Mouse (Mus musculus): ENCODE results near the gene Phactr4. TPM values are rescaled to one million over a fixed set of nuclear protein-coding genes. Genes with fewer than 3 reads are reported as not detected.
A peak's percentile ranks its signal among the peaks of the same experiment; 100 is the strongest.
"Not testable (repeated sequence)": the region's sequence is repeated elsewhere in the genome, so short reads cannot be mapped to it uniquely, and the experiment has no call there.

Gene Phactr4
- polyA plus RNA-seq, 1 experiment from 2014 or later, result 8.1 TPM

DNA sequence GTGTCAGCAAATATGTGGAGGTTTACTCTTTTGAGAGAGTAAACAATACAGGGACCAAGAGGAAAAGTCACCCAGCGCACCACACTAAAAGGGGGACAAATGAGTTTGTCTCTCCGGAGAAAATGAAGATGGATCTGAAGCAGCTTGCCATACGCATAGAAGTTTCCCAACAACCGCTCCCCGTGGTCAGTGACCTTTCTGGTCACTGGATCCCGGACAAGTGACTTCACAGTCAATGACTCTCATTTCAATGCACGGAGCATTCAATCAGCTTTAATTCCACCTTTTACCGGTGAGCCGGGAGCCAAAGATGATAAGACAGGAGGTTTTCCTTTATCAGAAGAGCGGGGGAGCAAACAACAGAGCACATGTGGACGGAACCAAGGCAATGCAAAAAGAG lies 15.6 kb upstream of the Phactr4 start:
- no peaks in the 10 kb centered on the region for H3K27me3 ChIP-seq
- H3K9me3 ChIP-seq, result no peaks in the 10 kb centered on the region
- no peak overlapping the region for H3K9ac ChIP-seq
- no peak overlapping the region for H3K4me2 ChIP-seq
- 12% methylated on average over 11 of the region's 11 CpGs for WGBS
- H3K4me1 ChIP-seq (replicated peaks), result no peaks in the 10 kb centered on the region
- ATAC-seq (ENCODE audit: low FRiP score, low read depth), result no peak
- no peaks in the 10 kb centered on the region for H3K36me3 ChIP-seq
- H3K27ac ChIP-seq (replicated peaks), result no peak overlapping the region
- H3K4me3 ChIP-seq, result no peak overlapping the region

DNA sequence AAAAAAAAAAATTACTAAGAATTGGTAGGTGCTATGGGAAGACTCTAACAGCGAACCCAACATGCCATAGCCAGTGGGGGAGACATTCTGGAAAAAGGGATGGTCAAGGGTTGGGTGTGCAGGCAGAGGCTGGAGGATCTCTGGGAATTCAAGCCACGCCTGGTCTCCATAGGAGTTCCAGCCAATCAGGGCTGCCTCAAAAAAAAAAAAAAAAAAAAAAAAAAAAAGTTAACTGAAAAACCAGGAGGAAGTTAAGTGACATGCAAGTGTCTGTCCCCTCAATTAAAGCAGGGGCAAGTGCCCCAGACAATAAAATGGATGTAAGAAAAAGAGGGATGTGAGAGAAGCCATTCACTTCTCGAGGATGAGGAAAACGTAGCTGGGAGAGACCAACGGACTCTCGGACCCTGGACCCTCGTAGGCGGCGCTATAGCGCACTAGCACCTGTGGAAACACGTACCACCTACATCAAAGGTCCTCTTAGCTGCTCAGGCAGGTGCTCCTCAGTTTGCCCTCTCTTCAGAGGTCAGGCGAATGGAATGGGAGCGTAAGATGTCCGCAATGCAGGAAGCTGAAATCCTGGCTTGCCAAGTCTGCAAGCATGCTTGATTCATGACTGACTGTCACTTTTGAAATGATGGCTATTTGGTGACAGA lies 10.6 kb upstream of the Phactr4 start:
- no peaks in the 10 kb centered on the region for H3K9me3 ChIP-seq
- 18% methylated on average over 14 of the region's 14 CpGs for WGBS
- H3K4me2 ChIP-seq, result peak overlapping the region; percentile 28; the same call in 1 of the 2 replicates

DNA sequence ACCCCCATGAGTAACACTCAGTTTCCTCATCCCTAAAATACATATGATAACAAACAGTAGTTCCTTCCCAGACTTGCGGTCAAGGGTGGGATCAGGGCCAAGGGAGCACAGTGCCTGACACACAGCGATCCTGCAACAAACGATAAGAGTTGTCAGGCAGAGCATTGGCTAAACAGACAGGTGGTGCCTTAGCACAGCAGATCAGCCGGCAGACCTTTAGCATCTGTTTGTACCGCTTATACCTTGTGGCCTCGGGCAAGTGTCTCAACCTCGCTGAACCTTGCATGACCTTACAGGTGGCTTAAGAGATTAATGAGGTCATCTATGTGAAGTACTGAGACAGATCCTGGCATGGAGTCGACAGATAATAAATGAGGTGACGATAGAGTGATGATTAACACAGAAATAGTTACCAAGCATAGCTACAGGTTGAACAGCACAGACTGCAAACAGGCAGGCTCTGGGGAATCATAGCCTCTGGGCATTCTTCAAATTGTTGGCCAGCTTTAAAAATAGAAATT lies 5.8 kb upstream of the Phactr4 start:
- WGBS, result 67% methylated on average over 9 of the region's 9 CpGs
- no peaks in the 10 kb centered on the region for H3K27me3 ChIP-seq
- no peak overlapping the region for H3K4me2 ChIP-seq
- ATAC-seq (ENCODE audit: low FRiP score, low read depth), result no peak
- H3K9ac ChIP-seq, result no peak overlapping the region
- no peaks in the 10 kb centered on the region for H3K4me1 ChIP-seq (replicated peaks)
- no peak overlapping the region for H3K27ac ChIP-seq (replicated peaks)
- no peaks in the 10 kb centered on the region for H3K9me3 ChIP-seq
- no peaks in the 10 kb centered on the region for H3K36me3 ChIP-seq
- H3K4me3 ChIP-seq, result no peak overlapping the region

More for the DNA sequence above, 10.6 kb upstream of the Phactr4 start:
- no peak overlapping the region for H3K9ac ChIP-seq
- no peaks in the 10 kb centered on the region for H3K4me1 ChIP-seq (replicated peaks)
- no peak overlapping the region for H3K27ac ChIP-seq (replicated peaks)
- H3K4me3 ChIP-seq, result no peak overlapping the region
- no peak for ATAC-seq (ENCODE audit: low FRiP score, low read depth)
- H3K27me3 ChIP-seq, result no peaks in the 10 kb centered on the region
- H3K36me3 ChIP-seq, result no peaks in the 10 kb centered on the region

DNA sequence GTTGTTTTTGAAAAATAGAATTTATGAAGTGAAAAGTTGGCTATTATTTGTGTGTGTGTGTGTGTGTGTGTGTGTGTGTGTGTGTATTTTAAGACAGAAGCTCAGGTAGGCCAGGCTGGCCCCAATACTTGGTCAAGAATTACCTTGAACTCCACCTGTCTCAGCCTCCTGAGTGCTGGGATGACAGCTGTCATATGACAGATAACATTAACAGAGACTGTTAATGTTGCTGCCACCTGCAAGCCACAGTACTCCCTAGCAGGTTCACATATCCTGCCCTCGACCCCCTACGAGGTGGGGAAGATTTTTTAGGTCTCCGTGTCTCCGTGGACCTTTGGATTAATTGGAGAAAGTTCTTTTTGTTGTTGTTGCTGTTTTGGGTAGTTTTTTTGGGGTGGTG lies 5.2 kb upstream of the Phactr4 start:
- WGBS, result 89% methylated on average over 4 of the region's 4 CpGs
- no peaks in the 10 kb centered on the region for H3K27me3 ChIP-seq
- H3K4me3 ChIP-seq, result no peak overlapping the region
- no peak for ATAC-seq (ENCODE audit: low FRiP score, low read depth)
- H3K27ac ChIP-seq (replicated peaks), result no peak overlapping the region
- H3K4me1 ChIP-seq (replicated peaks), result no peaks in the 10 kb centered on the region
- H3K4me2 ChIP-seq, result no peak overlapping the region
- no peak overlapping the region for H3K9ac ChIP-seq
- no peaks in the 10 kb centered on the region for H3K36me3 ChIP-seq
- H3K9me3 ChIP-seq, result no peaks in the 10 kb centered on the region

DNA sequence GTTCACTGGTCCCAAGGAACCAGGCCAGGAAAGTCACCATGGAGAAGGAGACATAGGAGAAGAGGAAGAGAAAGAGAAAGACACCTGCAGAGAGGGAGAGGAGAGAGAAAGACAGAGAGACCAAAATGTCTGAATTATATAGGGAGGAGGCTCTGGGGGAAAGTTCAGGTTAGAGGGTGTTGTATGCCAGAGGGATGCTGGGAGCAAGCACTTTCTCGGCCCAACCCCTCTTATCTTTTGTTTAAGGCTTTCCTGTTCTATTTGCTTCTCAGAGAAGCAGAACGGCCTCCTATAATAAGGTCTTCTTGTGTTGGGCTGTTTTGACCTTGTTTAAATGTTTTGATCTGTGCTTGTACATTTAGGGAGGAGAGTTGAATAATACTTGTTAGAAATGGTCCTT lies 3.7 kb upstream of the Phactr4 start:
- H3K4me3 ChIP-seq, result no peak overlapping the region
- H3K4me1 ChIP-seq (replicated peaks), result peaks cover 2% of the 10 kb centered on the region
- H3K4me2 ChIP-seq, result no peak overlapping the region
- no peak overlapping the region for H3K27ac ChIP-seq (replicated peaks)
- H3K9ac ChIP-seq, result no peak overlapping the region
- no peaks in the 10 kb centered on the region for H3K27me3 ChIP-seq
- no peaks in the 10 kb centered on the region for H3K9me3 ChIP-seq
- ATAC-seq (ENCODE audit: low FRiP score, low read depth), result no peak
- WGBS, result 71% methylated on average over 2 of the region's 2 CpGs
- H3K36me3 ChIP-seq, result no peaks in the 10 kb centered on the region

DNA sequence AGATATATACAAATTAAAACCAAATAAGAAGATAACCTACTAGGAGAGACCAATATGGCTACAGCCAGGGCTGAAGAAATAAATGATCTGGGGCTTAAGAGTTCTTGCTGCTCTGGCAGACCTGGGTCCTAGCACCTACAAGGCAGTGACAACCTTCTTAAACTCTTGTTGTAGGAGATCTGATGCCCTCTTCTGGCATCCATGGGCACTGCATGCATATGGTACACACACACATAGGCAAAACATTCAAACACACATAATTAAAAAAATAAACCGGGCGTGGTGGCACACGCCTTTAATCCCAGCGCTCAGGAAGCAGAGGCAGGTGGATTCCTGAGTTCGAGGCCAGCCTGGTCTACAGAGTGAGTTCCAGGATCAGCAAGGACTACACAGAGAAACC lies 2.5 kb upstream of the Phactr4 start:
- Histone ChIP-seq H3K27ac (replicated peaks) (no peak overlapping the region), H3K4me1 (replicated peaks) (peaks cover 9% of the 10 kb centered on the region), H3K36me3 (no peaks in the 10 kb centered on the region), H3K9me3 (no peaks in the 10 kb centered on the region), H3K4me2 (no peak overlapping the region), H3K4me3 (no peak overlapping the region), H3K27me3 (no peaks in the 10 kb centered on the region), H3K9ac (no peak overlapping the region)
- 95% methylated on average over 5 of the region's 5 CpGs for WGBS
- no peak for ATAC-seq (ENCODE audit: low FRiP score, low read depth)

DNA sequence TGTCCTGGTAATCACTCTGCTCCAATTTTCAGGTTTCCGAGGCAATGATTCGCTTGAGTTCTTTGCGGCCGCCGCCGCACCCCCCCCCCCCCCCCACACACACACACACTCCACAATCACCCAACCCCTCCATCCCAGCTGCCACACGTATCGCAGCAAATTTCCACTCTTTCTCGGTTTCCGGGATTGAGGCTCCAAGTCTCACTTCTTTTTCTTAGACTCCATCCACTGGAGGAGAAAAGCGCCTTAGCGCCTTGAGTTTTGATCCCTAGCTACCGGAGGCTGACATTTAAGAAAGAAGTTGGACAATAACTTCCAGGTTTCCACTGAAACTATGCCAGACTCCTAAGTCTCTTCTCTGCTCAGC lies 750 bp downstream of the Phactr4 start:
- Histone ChIP-seq H3K36me3 (no peaks in the 10 kb centered on the region), H3K4me2 (peak overlapping the region; percentile 78), H3K9me3 (no peaks in the 10 kb centered on the region), H3K27me3 (no peaks in the 10 kb centered on the region), H3K9ac (peak overlapping the region; percentile 78), H3K27ac (replicated peaks) (peak overlapping the region; percentile 94), H3K4me1 (replicated peaks) (peaks cover 9% of the 10 kb centered on the region), H3K4me3 (peak overlapping the region; percentile 97)
- no peak for ATAC-seq (ENCODE audit: low FRiP score, low read depth)
- 0% methylated on average over 9 of the region's 13 CpGs for WGBS

DNA sequence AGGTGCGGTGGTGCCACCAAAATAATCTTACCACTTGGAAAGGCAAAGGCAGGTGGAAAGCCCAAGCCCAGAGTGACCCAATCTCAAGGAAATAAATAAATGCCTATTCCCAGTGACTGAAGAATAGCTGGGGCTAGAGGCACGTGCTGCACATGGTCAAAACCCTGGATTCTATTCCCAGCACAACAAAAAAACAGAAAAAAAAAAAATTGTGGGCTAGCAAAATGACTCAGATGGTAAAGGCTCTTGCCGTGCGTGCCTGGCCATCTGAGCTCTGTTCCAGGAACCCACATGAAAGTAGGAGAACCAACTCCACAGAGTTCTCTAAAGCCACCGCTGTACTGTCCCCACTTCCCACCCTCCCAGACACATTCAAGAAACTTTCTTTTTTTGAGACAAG lies 1.8 kb downstream of the Phactr4 start:
- H3K4me3 ChIP-seq, result no peak overlapping the region
- H3K4me2 ChIP-seq, result peak overlapping the region; percentile 78
- H3K36me3 ChIP-seq, result no peaks in the 10 kb centered on the region
- H3K27me3 ChIP-seq, result no peaks in the 10 kb centered on the region
- ATAC-seq (ENCODE audit: low FRiP score, low read depth), result no peak
- peaks cover 9% of the 10 kb centered on the region for H3K4me1 ChIP-seq (replicated peaks)
- H3K9ac ChIP-seq, result no peak overlapping the region
- H3K27ac ChIP-seq (replicated peaks), result no peak overlapping the region
- WGBS, result 69% methylated on average over 5 of the region's 5 CpGs
- H3K9me3 ChIP-seq, result no peaks in the 10 kb centered on the region

DNA sequence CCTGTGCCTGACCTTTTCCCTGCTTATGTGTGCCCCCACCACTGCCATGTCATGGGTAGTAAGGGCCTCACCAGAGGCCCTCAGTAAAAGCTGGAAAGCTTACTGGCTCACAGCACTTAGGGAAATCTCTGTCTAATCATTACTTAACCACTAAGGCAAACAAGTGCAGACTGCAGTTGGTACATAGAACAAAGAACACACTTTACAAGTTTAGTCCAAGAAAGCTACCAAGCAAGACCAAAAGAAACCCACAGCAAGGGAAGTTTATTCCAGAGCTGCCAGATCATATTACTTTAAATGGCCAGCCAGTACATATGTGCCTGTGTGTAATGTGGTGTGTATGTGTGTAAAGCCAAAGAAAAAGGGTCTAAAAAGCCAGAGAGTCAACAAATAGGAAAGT lies 6.3 kb downstream of the Phactr4 start:
- H3K9me3 ChIP-seq, result no peaks in the 10 kb centered on the region
- no peaks in the 10 kb centered on the region for H3K36me3 ChIP-seq
- no peaks in the 10 kb centered on the region for H3K27me3 ChIP-seq
- H3K4me2 ChIP-seq, result no peak overlapping the region
- H3K4me3 ChIP-seq, result no peak overlapping the region
- H3K4me1 ChIP-seq (replicated peaks), result peaks cover 7% of the 10 kb centered on the region
- H3K27ac ChIP-seq (replicated peaks), result no peak overlapping the region
- ATAC-seq (ENCODE audit: low FRiP score, low read depth), result no peak
- H3K9ac ChIP-seq, result no peak overlapping the region

DNA sequence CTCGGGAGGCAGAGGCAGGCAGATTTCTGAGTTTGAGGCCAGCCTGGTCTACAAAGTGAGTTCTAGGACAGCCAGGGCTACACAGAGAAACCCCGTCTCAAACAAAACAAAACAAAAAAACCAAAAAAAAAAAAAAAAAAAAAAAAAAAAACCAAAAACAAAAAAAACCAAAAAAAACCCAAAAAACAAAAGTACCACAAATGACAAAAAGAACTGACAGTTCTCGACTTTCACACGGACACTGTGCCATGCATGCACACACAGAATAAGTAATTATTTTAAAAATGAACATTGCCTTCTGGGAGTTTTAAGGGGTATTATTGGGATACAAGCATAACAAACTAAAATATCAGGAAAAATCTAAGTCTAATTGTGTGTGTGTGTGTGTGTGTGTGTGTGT lies 9.0 kb downstream of the Phactr4 start:
- not testable (repeated sequence) for H3K4me2 ChIP-seq; H3K27ac ChIP-seq (replicated peaks); H3K36me3 ChIP-seq; H3K4me1 ChIP-seq (replicated peaks); H3K9ac ChIP-seq; H3K27me3 ChIP-seq; H3K9me3 ChIP-seq; H3K4me3 ChIP-seq; ATAC-seq (ENCODE audit: low FRiP score, low read depth)
- 95% methylated on average over 4 of the region's 4 CpGs for WGBS

DNA sequence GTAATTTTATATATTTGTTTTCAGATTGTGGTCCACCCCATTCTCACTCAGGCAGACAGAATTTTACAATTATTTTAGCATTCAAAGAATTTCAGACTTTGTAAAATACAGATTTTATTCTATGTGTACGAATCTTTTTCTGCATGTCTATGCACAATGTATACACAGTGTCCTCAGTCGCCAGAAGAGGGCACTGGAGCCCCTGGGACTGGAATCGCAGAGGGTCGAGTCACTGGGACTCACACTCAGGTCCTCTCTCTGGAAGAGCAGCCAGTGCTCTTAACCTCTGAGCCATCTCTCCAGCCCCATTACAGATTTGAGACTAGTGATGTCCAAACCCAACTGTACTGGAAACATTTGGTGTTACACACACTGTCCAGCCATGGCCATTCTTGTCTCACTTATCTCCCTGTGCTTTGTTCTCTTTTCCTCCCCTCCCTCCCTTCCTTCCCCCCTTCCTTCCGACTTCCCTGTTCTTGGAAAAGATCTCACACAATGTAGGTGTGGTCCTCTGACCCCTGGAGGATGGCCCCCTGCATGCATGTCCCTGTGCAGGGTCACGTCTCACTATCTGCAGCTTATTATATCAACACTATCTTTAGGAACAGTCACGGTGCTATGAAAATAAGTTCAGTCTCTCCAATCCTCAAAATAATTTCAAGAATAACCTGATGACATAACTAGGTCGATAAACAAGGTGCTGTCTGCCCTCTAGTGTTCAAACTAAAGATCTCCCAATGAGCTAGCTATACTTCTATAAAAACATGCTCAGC lies 10.8 kb downstream of the Phactr4 start:
- ATAC-seq (ENCODE audit: low FRiP score, low read depth), result peak; percentile 19; the same call in 1 of the 2 replicates
- Histone ChIP-seq H3K36me3 (no peaks in the 10 kb centered on the region), H3K4me1 (replicated peaks) (no peaks in the 10 kb centered on the region), H3K4me3 (no peak overlapping the region), H3K9me3 (no peaks in the 10 kb centered on the region), H3K27me3 (no peaks in the 10 kb centered on the region), H3K27ac (replicated peaks) (0 out of 2 replicates have a peak overlapping the region, but pooled peaks have one; percentile 6), H3K9ac (no peak overlapping the region), H3K4me2 (no peak overlapping the region)
- WGBS, result 54% methylated on average over 8 of the region's 8 CpGs

DNA sequence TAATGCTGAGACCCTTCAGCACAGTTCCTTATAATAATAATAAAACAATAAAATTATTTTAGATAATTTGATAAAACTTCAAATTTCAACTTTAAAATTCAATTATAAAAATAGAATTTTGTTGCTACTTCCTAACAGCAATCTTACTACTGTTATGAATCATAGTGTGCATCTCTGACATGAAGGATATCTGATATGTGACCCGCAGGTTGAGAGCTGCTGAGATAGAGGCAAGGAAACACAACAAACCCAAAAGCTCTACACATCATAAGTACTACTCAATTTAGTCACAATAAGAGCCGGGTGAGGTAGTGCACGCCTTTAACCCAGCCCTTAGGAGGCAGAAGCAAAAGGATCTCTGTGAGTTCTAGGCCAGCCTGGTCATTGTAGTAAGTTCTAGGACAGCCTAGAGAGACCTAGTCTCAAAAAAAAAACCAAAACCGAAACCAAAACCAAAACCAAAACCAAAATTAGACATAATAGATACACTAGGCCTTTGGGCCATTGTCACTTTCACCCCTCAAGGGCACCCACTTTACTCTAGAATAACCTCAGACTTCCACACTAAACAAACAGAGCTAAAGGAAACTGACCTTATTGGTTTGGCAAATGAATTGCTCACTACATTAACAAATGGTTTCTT lies 12.6 kb downstream of the Phactr4 start:
- no peak overlapping the region for H3K4me2 ChIP-seq
- H3K9me3 ChIP-seq, result no peaks in the 10 kb centered on the region
- no peak overlapping the region for H3K27ac ChIP-seq (replicated peaks)
- H3K9ac ChIP-seq, result no peak overlapping the region
- no peaks in the 10 kb centered on the region for H3K27me3 ChIP-seq
- 90% methylated on average over 4 of the region's 4 CpGs for WGBS
- no peak overlapping the region for H3K4me3 ChIP-seq
- H3K4me1 ChIP-seq (replicated peaks), result no peaks in the 10 kb centered on the region
- no peaks in the 10 kb centered on the region for H3K36me3 ChIP-seq
- no peak for ATAC-seq (ENCODE audit: low FRiP score, low read depth)
